Mouse (Mus musculus): ENCODE data around the gene Pde7b.
"Not testable (repeated sequence)": the region's sequence is repeated elsewhere in the genome, so short reads cannot be mapped to it uniquely, and the experiment has no call there.

The Pde7b gene

DNA sequence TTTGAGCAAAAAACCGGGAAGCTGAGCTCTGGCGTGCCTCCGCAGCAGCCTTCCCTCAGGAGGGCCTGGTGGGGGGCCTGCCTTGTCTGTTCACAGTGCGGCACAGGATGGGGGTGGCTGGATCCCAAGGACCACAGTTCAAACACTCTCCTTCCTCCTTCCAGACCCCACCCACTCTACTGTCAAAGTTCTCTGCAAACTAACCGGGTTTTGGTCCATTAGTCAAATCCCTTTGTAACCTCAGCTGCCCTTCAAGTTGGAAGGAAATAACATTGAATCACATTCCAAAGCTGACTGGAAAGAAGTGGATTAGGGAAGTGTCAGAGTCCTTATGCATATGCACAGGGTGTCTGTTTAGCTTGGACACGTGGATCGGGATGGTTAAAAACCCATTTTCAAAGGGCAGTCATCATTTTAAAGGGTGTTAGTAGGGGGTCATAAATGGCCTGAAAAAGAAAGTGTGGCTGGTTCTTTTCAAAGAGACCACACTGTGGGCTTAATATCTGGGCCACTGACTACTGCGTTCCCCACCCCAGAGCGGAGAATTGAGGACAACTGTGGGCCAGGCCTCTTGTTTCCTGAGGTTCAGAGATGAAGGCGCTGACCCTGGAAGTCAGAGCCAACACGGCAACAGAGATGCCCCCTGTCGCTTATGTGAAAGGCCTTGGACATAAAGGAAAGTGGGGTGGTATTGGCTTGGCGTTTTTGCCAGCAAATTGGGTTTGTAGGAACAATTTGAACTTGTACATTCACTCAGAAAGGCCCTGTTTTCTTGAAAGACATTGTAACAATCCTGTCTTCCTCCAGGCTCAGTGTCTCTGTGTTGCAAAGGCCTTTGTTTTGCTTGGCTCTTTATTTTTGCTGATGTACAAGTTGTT lies 175.8 kb downstream of the Pde7b start:
- DNase-seq (ENCODE audit: low spot score in 2 of 2): no peak

DNA sequence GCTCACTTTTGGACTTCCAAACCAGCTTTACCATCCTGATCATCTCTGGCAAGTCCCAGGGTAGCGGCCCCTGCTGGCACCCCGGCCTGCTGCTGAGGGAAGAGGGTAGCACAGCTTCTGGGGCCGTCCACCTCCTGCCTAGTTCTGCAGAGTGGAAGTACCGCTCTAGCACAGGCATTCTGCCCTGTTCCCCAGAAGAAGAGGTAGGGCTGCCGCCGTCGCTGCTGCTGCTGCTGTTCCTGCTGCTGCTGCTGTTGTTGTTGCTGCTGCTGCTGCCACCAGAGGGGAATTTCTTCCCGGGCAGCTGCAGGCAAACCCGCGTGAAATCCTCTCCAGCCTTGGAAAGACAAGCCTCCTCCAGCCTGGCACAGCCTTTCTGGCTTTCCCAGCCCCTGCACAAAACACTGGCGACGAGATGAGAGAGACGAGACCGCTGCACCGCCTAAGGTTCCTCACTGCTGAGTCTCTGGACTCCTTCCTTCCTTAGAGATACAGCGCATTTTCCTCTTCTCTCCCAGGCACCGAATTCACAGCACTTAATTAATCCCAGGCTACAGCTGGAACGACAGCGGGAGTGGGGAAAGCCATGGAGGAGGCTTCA lies 176.8 kb downstream of the Pde7b start:
- peak in 1 of 2 experiments; percentile 25 for DNase-seq (ENCODE audit: low spot score in 2 of 2)

- DNase-seq (ENCODE audit: low spot score in 2 of 2): no peak
Observed at GRCm38 (mm10) chr10:20543121-20543520, 181.8 kb downstream of the Pde7b start.

DNA sequence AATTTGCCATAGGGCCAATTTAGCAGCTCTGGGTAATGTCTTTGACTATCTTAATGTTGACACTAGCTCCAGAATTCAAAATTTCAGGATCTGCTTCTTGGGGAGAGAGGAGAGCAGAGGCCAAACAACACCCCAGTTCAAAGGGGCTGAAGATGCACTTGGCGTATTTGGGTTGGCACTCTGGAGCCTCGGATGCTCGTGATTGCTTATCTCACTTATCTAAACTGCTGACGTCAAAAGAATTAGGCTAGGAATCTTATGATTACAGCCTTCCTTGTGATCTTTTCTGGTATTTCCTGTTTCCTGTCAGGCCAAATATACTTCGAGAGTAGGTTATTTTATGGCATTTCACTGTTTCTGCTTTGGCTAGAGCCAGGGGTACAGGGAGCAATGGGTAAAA lies 191.1 kb downstream of the Pde7b start:
- no peak for DNase-seq (ENCODE audit: low spot score in 2 of 2)

GRCm38 (mm10) chr10:20531921-20532320 lies 193.0 kb downstream of the Pde7b start:
- no peak for DNase-seq (ENCODE audit: low spot score in 2 of 2)

GRCm38 (mm10) chr10:20528544-20529411 lies 196.1 kb downstream of the Pde7b start:
- no peak for DNase-seq (ENCODE audit: low spot score in 2 of 2)

DNA sequence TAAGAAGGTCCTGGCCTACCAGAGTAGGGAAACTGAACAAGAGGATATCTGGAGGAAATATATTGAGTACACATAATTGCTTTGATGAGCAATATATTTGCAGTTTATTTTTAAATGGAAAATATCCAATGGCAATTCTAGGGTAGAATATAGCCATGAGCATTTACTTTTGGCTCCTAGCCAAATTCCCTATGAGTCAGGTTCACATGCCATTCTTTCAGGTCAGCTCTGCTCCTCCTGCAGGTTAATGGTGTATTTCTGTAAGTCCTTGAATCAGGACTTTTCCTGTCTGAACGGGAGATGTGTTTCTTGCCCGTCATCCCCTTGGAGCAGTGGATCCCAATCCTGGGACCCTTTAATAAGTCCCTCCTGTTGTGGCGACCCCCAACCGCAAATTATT lies 197.1 kb downstream of the Pde7b start:
- DNase-seq (ENCODE audit: low spot score in 2 of 2): no peak

DNA sequence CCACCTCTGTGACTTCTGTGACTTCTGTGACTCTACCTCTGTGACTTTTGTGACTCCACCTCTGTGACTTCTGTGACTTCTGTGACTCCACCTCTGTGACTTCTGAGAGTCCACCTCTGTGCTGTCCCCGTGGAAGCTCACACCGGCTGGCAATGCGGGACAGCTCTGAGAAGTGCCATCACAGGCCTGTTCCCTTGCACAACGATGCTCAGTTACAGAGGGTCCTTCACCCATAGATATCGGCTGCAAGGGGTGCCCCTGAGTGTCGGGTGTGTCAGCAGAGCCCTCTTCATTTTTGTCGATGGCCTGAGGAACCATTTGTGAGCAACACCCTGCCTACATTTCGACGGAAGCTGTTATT lies 206.4 kb downstream of the Pde7b start:
- DNase-seq (ENCODE audit: low spot score in 2 of 2): no peak

DNA sequence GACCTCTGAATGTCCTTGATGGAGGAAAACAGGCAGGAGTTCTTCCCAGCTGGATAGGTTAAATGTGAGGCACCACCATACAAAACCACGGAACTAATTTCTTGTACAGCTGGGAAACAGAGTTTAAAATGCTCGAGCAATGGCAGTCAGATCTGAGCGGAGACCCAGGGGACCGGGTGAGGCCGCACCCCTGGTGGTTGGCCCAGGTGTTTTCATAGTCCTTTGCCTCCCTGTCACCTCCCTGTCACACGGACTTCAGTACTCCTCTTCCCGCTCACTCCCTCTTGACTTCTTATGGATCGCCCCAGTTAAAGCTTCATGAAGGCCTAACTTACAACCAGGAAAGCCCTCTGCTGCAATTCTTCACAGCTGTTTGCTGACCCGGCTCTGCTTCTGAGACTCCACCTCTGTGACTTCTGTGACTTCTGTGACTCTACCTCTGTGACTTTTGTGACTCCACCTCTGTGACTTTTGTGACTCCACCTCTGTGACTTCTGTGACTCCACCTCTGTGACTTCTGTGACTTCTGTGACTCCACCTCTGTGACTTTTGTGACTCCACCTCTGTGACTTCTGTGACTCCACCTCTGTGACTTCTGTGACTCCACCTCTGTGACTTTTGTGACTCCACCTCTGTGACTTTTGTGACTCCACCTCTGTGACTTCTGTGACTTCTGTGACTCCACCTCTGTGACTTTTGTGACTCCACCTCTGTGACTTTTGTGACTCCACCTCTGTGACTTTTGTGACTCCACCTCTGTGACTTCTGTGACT lies 206.9 kb downstream of the Pde7b start:
- not testable (repeated sequence) for DNase-seq (ENCODE audit: low spot score in 2 of 2)

DNA sequence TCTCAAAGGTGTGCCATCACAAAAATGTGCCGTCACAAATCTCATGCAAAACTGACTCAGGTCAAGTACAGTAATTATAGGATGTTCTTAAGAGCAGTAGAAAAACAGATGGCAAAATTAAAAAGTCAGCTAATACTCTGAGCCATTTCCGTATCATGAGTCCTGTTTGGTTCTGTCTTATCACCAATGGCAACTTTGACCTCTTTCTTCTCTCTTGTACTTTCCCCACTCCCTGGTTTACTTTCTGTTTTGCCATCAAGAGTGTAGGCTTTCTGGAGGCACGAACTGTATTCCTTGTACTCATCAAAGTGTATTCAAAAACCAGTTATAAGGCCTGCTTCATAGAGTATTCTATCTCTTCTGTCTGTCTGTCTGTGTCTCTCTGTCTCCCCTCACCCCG lies 211.0 kb downstream of the Pde7b start:
- DNase-seq (ENCODE audit: low spot score in 2 of 2): no peak

DNA sequence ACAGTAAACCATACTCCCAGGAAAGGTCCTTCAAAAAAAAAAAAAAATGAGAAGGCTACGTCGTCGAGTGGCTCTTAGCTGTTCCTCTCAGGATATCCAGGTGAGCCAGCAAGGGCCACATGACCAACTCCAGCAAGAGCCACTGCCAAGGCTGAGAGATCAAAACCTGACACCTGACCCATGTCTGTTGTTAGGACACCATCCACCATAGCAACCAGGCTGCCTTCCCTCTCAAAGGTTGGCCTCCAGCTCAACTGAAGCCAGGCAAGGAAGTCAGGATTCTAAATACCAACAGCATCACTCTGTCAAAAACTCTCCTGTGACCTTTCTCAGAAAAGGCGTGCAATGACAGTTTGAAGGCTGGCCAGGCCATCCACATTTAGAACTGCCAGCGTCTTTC lies 211.4 kb downstream of the Pde7b start:
- no peak for DNase-seq (ENCODE audit: low spot score in 2 of 2)

DNA sequence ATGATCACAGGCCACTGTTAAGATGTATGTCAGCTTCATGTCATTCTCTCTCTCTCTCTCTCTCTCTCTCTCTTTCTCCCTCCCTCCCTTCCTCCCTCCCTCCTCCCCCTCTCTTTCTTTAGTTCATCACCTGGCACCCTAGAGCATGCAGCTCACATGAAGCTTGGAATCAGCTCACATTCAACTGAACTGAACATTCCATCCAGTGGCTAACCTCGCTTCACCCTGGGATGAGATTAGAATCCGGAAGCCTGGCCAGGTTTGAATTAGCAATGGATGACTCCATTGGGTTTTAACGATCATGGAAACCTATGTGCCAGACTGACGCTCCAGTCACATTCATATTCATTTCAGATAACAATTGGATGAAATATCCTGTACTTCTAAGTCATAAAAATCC lies 215.1 kb downstream of the Pde7b start:
- no peak for DNase-seq (ENCODE audit: low spot score in 2 of 2)

DNA sequence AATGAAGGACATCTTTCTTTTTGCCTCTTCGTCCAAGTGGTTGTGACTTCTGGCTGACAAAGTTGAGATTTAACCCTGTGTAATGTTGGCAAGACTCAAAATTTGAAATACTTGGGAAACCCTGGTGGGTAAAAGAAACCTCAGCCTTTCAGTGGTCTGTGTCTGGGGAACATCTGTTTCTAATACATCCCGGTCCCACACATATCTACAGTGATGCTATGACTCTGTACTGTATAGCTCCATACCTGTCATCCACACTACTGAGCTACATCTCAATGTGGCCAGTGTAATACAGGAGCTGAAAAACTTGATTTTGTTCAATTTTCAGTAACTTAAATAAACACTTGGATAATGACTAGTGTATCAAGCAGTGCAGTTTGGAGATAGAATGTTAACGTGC lies 216.4 kb downstream of the Pde7b start:
- DNase-seq (ENCODE audit: low spot score in 2 of 2): no peak

GRCm38 (mm10) chr10:20507732-20508412 lies 217.0 kb downstream of the Pde7b start:
- DNase-seq (ENCODE audit: low spot score in 2 of 2): no peak

- DNase-seq (ENCODE audit: low spot score in 2 of 2): no peak
Observed at GRCm38 (mm10) chr10:20507069-20507468, 217.8 kb downstream of the Pde7b start.

- DNase-seq (ENCODE audit: low spot score in 2 of 2): no peak
Observed at GRCm38 (mm10) chr10:20505454-20505853, 219.4 kb downstream of the Pde7b start.

- no peak for DNase-seq (ENCODE audit: low spot score in 2 of 2)
Observed at GRCm38 (mm10) chr10:20504800-20505199, 220.1 kb downstream of the Pde7b start.

GRCm38 (mm10) chr10:20503265-20504025 lies 221.4 kb downstream of the Pde7b start:
- no peak for DNase-seq (ENCODE audit: low spot score in 2 of 2)

DNA sequence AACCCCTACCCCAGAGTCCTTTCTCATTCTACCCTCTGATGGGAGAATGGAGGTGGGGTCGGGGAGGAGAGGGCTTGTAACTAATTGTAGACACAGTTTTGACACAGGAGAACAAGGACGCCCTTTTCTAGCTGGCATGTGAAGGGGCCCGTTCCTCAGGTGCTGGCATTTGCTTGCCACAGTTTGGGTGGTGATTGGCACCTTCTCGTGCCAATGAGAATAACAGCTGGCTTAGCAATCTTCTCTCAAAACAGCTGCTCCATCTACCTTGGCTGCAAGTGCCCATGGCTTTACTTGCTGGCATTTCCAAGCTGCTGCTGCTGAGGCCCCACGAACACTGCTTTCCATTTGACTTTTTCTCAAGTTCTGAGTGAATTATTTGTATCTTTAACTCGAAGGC lies 223.7 kb downstream of the Pde7b start:
- no peak for DNase-seq (ENCODE audit: low spot score in 2 of 2)

DNA sequence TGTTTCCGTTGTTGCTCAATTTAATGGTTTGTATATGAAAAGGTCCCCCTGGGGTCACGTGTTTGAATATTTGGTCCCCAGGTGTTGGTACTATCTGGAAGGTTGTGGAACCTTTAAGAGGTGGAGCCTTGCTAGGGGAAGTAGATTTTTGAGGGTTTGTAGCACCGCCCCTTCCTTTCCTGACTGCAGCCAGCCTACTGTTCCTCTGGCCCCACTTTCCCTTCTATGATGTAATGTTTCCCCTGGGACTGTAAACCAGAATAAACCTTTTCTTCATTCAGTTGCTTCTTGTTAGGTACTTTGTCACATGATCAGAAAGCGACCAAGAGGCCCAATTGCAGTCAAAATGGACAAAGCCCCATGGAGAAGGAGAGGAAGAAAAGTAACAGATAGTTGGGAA lies 229.8 kb downstream of the Pde7b start:
- DNase-seq (ENCODE audit: low spot score in 2 of 2): no peak

Data from frontal cortex, postnatal 25 days (tissue).